Mouse (Mus musculus) C2C12 (cell line): ENCODE measurements around the gene Akt3.

Experiments
- CEBPB ChIP-seq: IDR thresholded peaks from one replicate; pipeline ENCODE4 v1.6.1; 2011; ENCODE audit warnings: low read depth, mild to moderate bottlenecking, control low read depth, moderate library complexity
- CTCF ChIP-seq: IDR thresholded peaks from one replicate; pipeline ENCODE4 v1.5.1; 2011; ENCODE audit not compliant: control insufficient read depth, insufficient read depth, insufficient read length
- FOSL1 ChIP-seq: IDR thresholded peaks from one replicate; pipeline ENCODE4 v1.8.0; 2011; ENCODE audit warnings: mild to moderate bottlenecking, low read length; ENCODE audit not compliant: poor library complexity, insufficient read depth, severe bottlenecking
- MAX ChIP-seq: IDR thresholded peaks from one replicate; pipeline ENCODE4 v1.6.1; 2011; ENCODE audit warnings: mild to moderate bottlenecking, control low read depth
- USF1 ChIP-seq: IDR thresholded peaks from one replicate; pipeline ENCODE4 v1.6.1; 2011; ENCODE audit warnings: low read depth, mild to moderate bottlenecking, control low read depth, moderate library complexity

GRCm38 (mm10) chr1:177089048-177089447 is 169.0 kb downstream of the Akt3 start:
- TF ChIP-seq MAX (no peak), CTCF (no peak), FOSL1 (no peak), USF1 (no peak), CEBPB (no peak)
